Mouse (Mus musculus): ENCODE results near the gene Gm20854. TPM values are rescaled to one million over a fixed set of nuclear protein-coding genes. Genes with fewer than 3 reads are reported as not detected.
"Not testable (repeated sequence)": the region's sequence is repeated elsewhere in the genome, so short reads cannot be mapped to it uniquely, and the experiment has no call there.

Gene Gm20854
- polyA plus RNA-seq (2015; fragmentation: Nextera tagmentation; extraction: Ambion mirVana): not detected in 2 replicates

DNA sequence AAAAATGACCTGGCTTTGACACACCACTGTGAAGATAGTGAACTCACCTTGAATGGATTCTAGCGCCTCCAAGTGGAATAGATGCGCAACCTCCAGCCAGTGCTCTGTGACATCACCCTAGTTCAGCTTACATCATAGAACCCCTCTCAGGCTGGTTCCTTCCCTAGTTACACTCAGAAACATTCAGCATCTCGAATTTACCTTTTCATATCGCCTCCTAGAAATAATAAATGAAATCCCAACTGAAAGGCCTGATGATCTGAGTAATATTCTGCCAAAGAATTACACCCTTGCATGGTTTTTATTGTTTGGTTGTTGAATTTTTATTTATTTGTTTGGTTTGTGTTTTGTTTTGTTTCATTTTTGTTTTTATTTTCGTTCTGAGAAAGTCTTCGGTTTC lies at the start of gene Gm20854:
Gene Gm20854, minus strand, starts transcription at position 101 of the 400 bp plus-strand sequence.
- not testable (repeated sequence) for ATAC-seq (ENCODE audit: low read depth); H3K27me3 ChIP-seq; H3K9me3 ChIP-seq; H3K9ac ChIP-seq; H3K4me1 ChIP-seq (replicated peaks); H3K4me3 ChIP-seq; H3K4me2 ChIP-seq; H3K36me3 ChIP-seq; H3K27ac ChIP-seq (replicated peaks)
- WGBS: no CpG with 5 or more reads among the region's 6 CpGs

All from neural tube, embryonic 13.5 days (tissue).